Mouse (Mus musculus): ENCODE measurements at regions not wholly inside any gene's neighbourhood (a gene's known extent, or its start where the extent isn't known, plus 50 kb on each side); places are given as distances from the start of the nearest gene placed in this dataset.

DNA sequence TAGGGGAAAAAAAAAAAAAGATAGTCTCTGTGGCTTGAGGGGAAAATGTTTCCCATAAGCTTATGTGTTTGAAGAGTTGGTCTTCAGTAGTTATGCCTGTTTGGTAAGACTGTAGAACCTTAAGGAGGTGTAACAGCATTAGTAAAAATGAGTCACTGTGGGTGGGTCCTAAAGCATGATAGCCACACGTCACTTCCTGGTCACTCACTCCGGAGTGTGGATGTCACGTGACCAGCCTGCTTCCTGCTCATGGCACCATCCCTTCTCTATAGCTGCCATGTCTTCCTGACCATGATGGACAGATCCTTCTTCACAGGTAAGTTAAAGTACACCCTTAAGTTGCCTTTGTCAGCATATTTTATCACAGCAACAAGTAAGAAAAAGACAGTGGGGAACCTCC lies 170.0 kb upstream of the Pitrm1 start:
- TF ChIP-seq MAX (IDR thresholded peaks at IDR 0.05; ENCODE audit: low read depth) (no peak), POLR2AphosphoS2 (IDR thresholded peaks at IDR 0.05; ENCODE audit: insufficient read length, low read depth) (no peak), CEBPB (IDR thresholded peaks at IDR 0.05; ENCODE audit: insufficient read depth, poor library complexity, severe bottlenecking) (no peak), USF1 (IDR thresholded peaks at IDR 0.05; ENCODE audit: low read depth) (no peak), REST (IDR thresholded peaks at IDR 0.05; ENCODE audit: insufficient read depth, insufficient read length) (no peak), SRF (IDR thresholded peaks at IDR 0.05; ENCODE audit: control insufficient read depth, insufficient read length, low read depth) (no peak), POLR2A (IDR thresholded peaks at IDR 0.05; ENCODE audit: insufficient read length, low read depth) (no peak), TCF3 (IDR thresholded peaks at IDR 0.05; ENCODE audit: insufficient read length, low read depth) (no peak), MYOD1 (IDR thresholded peaks at IDR 0.05; ENCODE audit: control insufficient read depth in 1 of 3, insufficient read length in 2 of 3, low read depth in 2 of 3) (no peak), E2F4 (IDR thresholded peaks at IDR 0.05; ENCODE audit: insufficient read depth) (no peak), MYOG (IDR thresholded peaks at IDR 0.05; ENCODE audit: control insufficient read depth in 1 of 3, insufficient read depth in 1 of 3, insufficient read length in 2 of 3, low read depth in 2 of 3) (no peak), TCF12 (IDR thresholded peaks at IDR 0.05; ENCODE audit: insufficient read depth, poor library complexity, severe bottlenecking) (no peak)
- no peaks in the 10 kb centered on the region for H3K79me2 ChIP-seq (ENCODE audit: control insufficient read depth, insufficient read depth)
- no peak overlapping the region for H3K4me3 ChIP-seq
- H3K27me3 ChIP-seq (ENCODE audit: control insufficient read depth, insufficient read depth, insufficient read length) = no peaks in the 10 kb centered on the region
- H3K36me3 ChIP-seq (ENCODE audit: control insufficient read depth, insufficient read depth) = no peaks in the 10 kb centered on the region
- no peak overlapping the region for H3ac ChIP-seq (ENCODE audit: control insufficient read depth, insufficient read length)
- no peak overlapping the region for H3K4me2 ChIP-seq (ENCODE audit: low read depth)

GRCm38 (mm10) chr13:6395562-6396223 lies 152.3 kb upstream of the Pitrm1 start:
- Histone ChIP-seq H3K27me3 (ENCODE audit: control insufficient read depth, insufficient read depth, insufficient read length) (no peaks in the 10 kb centered on the region), H3K4me2 (ENCODE audit: low read depth) (no peak overlapping the region), H3ac (ENCODE audit: control insufficient read depth, insufficient read length) (no peak overlapping the region), H3K36me3 (ENCODE audit: control insufficient read depth, insufficient read depth) (no peaks in the 10 kb centered on the region), H3K4me3 (no peak overlapping the region), H3K79me2 (ENCODE audit: control insufficient read depth, insufficient read depth) (no peaks in the 10 kb centered on the region)
- no peak for TF ChIP-seq TCF12 (IDR thresholded peaks at IDR 0.05; ENCODE audit: insufficient read depth, poor library complexity, severe bottlenecking)
- TF ChIP-seq E2F4 (IDR thresholded peaks at IDR 0.05; ENCODE audit: insufficient read depth) = no peak
- no peak for TF ChIP-seq MYOG (IDR thresholded peaks at IDR 0.05; ENCODE audit: control insufficient read depth in 1 of 3, insufficient read depth in 1 of 3, insufficient read length in 2 of 3, low read depth in 2 of 3)
- TF ChIP-seq USF1 (IDR thresholded peaks at IDR 0.05; ENCODE audit: low read depth) = no peak
- TF ChIP-seq POLR2AphosphoS2 (IDR thresholded peaks at IDR 0.05; ENCODE audit: insufficient read length, low read depth) = no peak
- TF ChIP-seq SRF (IDR thresholded peaks at IDR 0.05; ENCODE audit: control insufficient read depth, insufficient read length, low read depth) = no peak
- TF ChIP-seq MAX (IDR thresholded peaks at IDR 0.05; ENCODE audit: low read depth) = no peak
- no peak for TF ChIP-seq CEBPB (IDR thresholded peaks at IDR 0.05; ENCODE audit: insufficient read depth, poor library complexity, severe bottlenecking)
- no peak for TF ChIP-seq MYOD1 (IDR thresholded peaks at IDR 0.05; ENCODE audit: control insufficient read depth in 1 of 3, insufficient read length in 2 of 3, low read depth in 2 of 3)
- no peak for TF ChIP-seq POLR2A (IDR thresholded peaks at IDR 0.05; ENCODE audit: insufficient read length, low read depth)
- TF ChIP-seq REST (IDR thresholded peaks at IDR 0.05; ENCODE audit: insufficient read depth, insufficient read length) = no peak
- TF ChIP-seq TCF3 (IDR thresholded peaks at IDR 0.05; ENCODE audit: insufficient read length, low read depth) = no peak

DNA sequence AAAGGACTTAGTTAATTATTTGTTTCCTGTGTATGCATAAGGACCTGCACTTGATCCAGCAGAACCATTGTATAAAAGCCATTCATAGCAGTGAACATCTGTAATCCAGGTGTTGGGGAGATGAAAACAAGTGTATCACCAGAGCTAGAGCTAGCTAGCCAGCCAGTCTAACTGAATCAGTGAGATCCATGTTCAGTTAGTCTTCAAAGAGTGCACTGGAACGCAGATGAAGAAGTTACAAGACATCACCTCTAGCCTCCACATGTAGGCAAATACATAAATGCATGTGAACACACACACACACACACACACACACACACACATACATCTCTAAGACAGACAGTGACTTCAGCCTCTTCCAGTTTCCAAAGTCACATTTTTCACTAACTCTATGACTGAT lies 150.3 kb upstream of the Pitrm1 start:
- no peaks in the 10 kb centered on the region for H3K27me3 ChIP-seq (ENCODE audit: control insufficient read depth, insufficient read depth, insufficient read length)
- H3K36me3 ChIP-seq (ENCODE audit: control insufficient read depth, insufficient read depth) = no peaks in the 10 kb centered on the region
- H3K4me3 ChIP-seq = no peak overlapping the region
- H3K4me2 ChIP-seq (ENCODE audit: low read depth) = no peak overlapping the region
- H3ac ChIP-seq (ENCODE audit: control insufficient read depth, insufficient read length) = no peak overlapping the region
- no peaks in the 10 kb centered on the region for H3K79me2 ChIP-seq (ENCODE audit: control insufficient read depth, insufficient read depth)
- TF ChIP-seq E2F4 (IDR thresholded peaks at IDR 0.05; ENCODE audit: insufficient read depth) = no peak
- no peak for TF ChIP-seq SRF (IDR thresholded peaks at IDR 0.05; ENCODE audit: control insufficient read depth, insufficient read length, low read depth)
- TF ChIP-seq TCF12 (IDR thresholded peaks at IDR 0.05; ENCODE audit: insufficient read depth, poor library complexity, severe bottlenecking) = no peak
- TF ChIP-seq USF1 (IDR thresholded peaks at IDR 0.05; ENCODE audit: low read depth) = no peak
- TF ChIP-seq CEBPB (IDR thresholded peaks at IDR 0.05; ENCODE audit: insufficient read depth, poor library complexity, severe bottlenecking) = no peak
- no peak for TF ChIP-seq REST (IDR thresholded peaks at IDR 0.05; ENCODE audit: insufficient read depth, insufficient read length)
- no peak for TF ChIP-seq MAX (IDR thresholded peaks at IDR 0.05; ENCODE audit: low read depth)
- no peak for TF ChIP-seq POLR2A (IDR thresholded peaks at IDR 0.05; ENCODE audit: insufficient read length, low read depth)
- no peak for TF ChIP-seq MYOD1 (IDR thresholded peaks at IDR 0.05; ENCODE audit: control insufficient read depth in 1 of 3, insufficient read length in 2 of 3, low read depth in 2 of 3)
- no peak for TF ChIP-seq POLR2AphosphoS2 (IDR thresholded peaks at IDR 0.05; ENCODE audit: insufficient read length, low read depth)
- TF ChIP-seq MYOG (IDR thresholded peaks at IDR 0.05; ENCODE audit: control insufficient read depth in 1 of 3, insufficient read depth in 1 of 3, insufficient read length in 2 of 3, low read depth in 2 of 3) = no peak
- TF ChIP-seq TCF3 (IDR thresholded peaks at IDR 0.05; ENCODE audit: insufficient read length, low read depth) = no peak

- no peak overlapping the region for H3ac ChIP-seq (ENCODE audit: control insufficient read depth, insufficient read length)
- H3K4me3 ChIP-seq = no peak overlapping the region
- no peaks in the 10 kb centered on the region for H3K36me3 ChIP-seq (ENCODE audit: control insufficient read depth, insufficient read depth)
- H3K4me2 ChIP-seq (ENCODE audit: low read depth) = no peak overlapping the region
- no peaks in the 10 kb centered on the region for H3K27me3 ChIP-seq (ENCODE audit: control insufficient read depth, insufficient read depth, insufficient read length)
- no peaks in the 10 kb centered on the region for H3K79me2 ChIP-seq (ENCODE audit: control insufficient read depth, insufficient read depth)
- no peak for TF ChIP-seq CEBPB (IDR thresholded peaks at IDR 0.05; ENCODE audit: insufficient read depth, poor library complexity, severe bottlenecking)
- peak in 1 of 3 experiments; percentile 13 for TF ChIP-seq MYOD1 (IDR thresholded peaks at IDR 0.05; ENCODE audit: control insufficient read depth in 1 of 3, insufficient read length in 2 of 3, low read depth in 2 of 3)
These were observed 116.1 kb upstream of the Pitrm1 start for GRCm38 (mm10) chr13:6431821-6432220.

DNA sequence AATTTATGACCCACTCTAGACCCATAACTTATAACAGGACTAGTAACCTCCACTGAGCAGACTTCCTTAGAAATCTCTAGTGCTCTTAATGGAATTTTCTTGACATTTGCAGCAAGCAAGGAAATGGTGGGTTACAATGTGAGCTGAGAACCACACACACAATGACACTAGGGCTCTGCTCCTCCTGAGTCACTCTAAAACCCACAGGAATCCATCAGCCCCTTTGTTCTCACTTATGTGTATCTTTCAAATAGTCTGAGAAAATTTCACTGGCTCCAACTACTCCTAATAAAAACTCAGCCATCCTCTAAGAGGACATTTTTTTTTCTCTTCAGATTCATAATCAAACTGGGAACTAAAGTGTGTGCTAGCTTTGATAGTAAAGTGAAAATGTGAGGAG lies 101.0 kb upstream of the Pitrm1 start:
- TF ChIP-seq SRF (IDR thresholded peaks at IDR 0.05; ENCODE audit: control insufficient read depth, insufficient read length, low read depth) (no peak), MAX (IDR thresholded peaks at IDR 0.05; ENCODE audit: low read depth) (no peak), POLR2AphosphoS2 (IDR thresholded peaks at IDR 0.05; ENCODE audit: insufficient read length, low read depth) (no peak), E2F4 (IDR thresholded peaks at IDR 0.05; ENCODE audit: insufficient read depth) (no peak), CEBPB (IDR thresholded peaks at IDR 0.05; ENCODE audit: insufficient read depth, poor library complexity, severe bottlenecking) (no peak), MYOG (IDR thresholded peaks at IDR 0.05; ENCODE audit: control insufficient read depth in 1 of 3, insufficient read depth in 1 of 3, insufficient read length in 2 of 3, low read depth in 2 of 3) (no peak), USF1 (IDR thresholded peaks at IDR 0.05; ENCODE audit: low read depth) (no peak), REST (IDR thresholded peaks at IDR 0.05; ENCODE audit: insufficient read depth, insufficient read length) (no peak), TCF3 (IDR thresholded peaks at IDR 0.05; ENCODE audit: insufficient read length, low read depth) (no peak), TCF12 (IDR thresholded peaks at IDR 0.05; ENCODE audit: insufficient read depth, poor library complexity, severe bottlenecking) (no peak), MYOD1 (IDR thresholded peaks at IDR 0.05; ENCODE audit: control insufficient read depth in 1 of 3, insufficient read length in 2 of 3, low read depth in 2 of 3) (no peak), POLR2A (IDR thresholded peaks at IDR 0.05; ENCODE audit: insufficient read length, low read depth) (no peak)
- Histone ChIP-seq H3K27me3 (ENCODE audit: control insufficient read depth, insufficient read depth, insufficient read length) (no peaks in the 10 kb centered on the region), H3K36me3 (ENCODE audit: control insufficient read depth, insufficient read depth) (no peaks in the 10 kb centered on the region), H3ac (ENCODE audit: control insufficient read depth, insufficient read length) (no peak overlapping the region), H3K4me2 (ENCODE audit: low read depth) (no peak overlapping the region), H3K79me2 (ENCODE audit: control insufficient read depth, insufficient read depth) (no peaks in the 10 kb centered on the region), H3K4me3 (no peak overlapping the region)

Measured in myocyte (in vitro differentiated cells).